Mouse (Mus musculus) myocyte (in vitro differentiated cells): ENCODE data around the gene Olfr71. TPM values are rescaled to one million over a fixed set of nuclear protein-coding genes. Genes with fewer than 3 reads are reported as not detected.

Source experiments
- H3K27me3 ChIP-seq: one replicate; pipeline ENCODE4 v1.6.1; 2011; ENCODE audit not compliant: control insufficient read depth, insufficient read depth, insufficient read length
- H3K36me3 ChIP-seq: one replicate; pipeline ENCODE4 v1.6.1; 2011; ENCODE audit not compliant: control insufficient read depth, insufficient read depth
- H3K4me2 ChIP-seq: one replicate; pipeline ENCODE4 v1.6.1; 2011; ENCODE audit warnings: low read depth, control low read depth
- H3K4me3 ChIP-seq: one replicate; pipeline ENCODE4 v1.5.1; 2011; ENCODE audit warnings: mild to moderate bottlenecking, control low read depth, moderate library complexity
- H3K79me2 ChIP-seq: one replicate; pipeline ENCODE4 v1.6.1; 2011; ENCODE audit not compliant: control insufficient read depth, insufficient read depth
- H3ac ChIP-seq: one replicate; pipeline ENCODE4 v1.6.1; 2011; ENCODE audit not compliant: control insufficient read depth, insufficient read length
- CEBPB ChIP-seq: IDR thresholded peaks from 2 replicates; pipeline ENCODE4 v1.6.1; 2011; ENCODE audit warnings: mild to moderate bottlenecking, moderate library complexity; ENCODE audit not compliant: poor library complexity, insufficient read depth, severe bottlenecking
- E2F4 ChIP-seq: IDR thresholded peaks from one replicate; pipeline ENCODE4 v1.6.1; 2011; ENCODE audit warnings: mild to moderate bottlenecking, control low read depth, moderate library complexity; ENCODE audit not compliant: insufficient read depth
- MAX ChIP-seq: IDR thresholded peaks from one replicate; pipeline ENCODE4 v1.6.1; 2011; ENCODE audit warnings: low read depth, mild to moderate bottlenecking, control low read depth
- MYOD1 ChIP-seq, 3 experiments: IDR thresholded peaks; one replicate each; pipeline ENCODE4 v1.6.1; 2011; ENCODE audit warnings: control low read depth in 2 of 3, low read depth in 2 of 3, mild to moderate bottlenecking in 2 of 3, moderate library complexity in 1 of 3; ENCODE audit not compliant: insufficient read length in 2 of 3, control insufficient read depth in 1 of 3
- MYOG ChIP-seq, 3 experiments: IDR thresholded peaks; one replicate each; pipeline ENCODE4 v1.6.1; 2011; ENCODE audit warnings: control low read depth in 2 of 3, low read depth in 2 of 3, mild to moderate bottlenecking in 2 of 3; ENCODE audit not compliant: insufficient read length in 2 of 3, control insufficient read depth in 1 of 3, insufficient read depth in 1 of 3
- POLR2A ChIP-seq: IDR thresholded peaks from one replicate; pipeline ENCODE4 v1.6.1; 2011; ENCODE audit warnings: low read depth, mild to moderate bottlenecking, control low read depth, moderate library complexity; ENCODE audit not compliant: insufficient read length
- POLR2AphosphoS2 ChIP-seq: IDR thresholded peaks from one replicate; pipeline ENCODE4 v1.6.1; 2011; ENCODE audit warnings: low read depth, control low read depth; ENCODE audit not compliant: insufficient read length
- REST ChIP-seq: IDR thresholded peaks from one replicate; pipeline ENCODE4 v1.6.1; 2011; ENCODE audit warnings: mild to moderate bottlenecking, control low read depth, moderate library complexity; ENCODE audit not compliant: insufficient read depth, insufficient read length
- SRF ChIP-seq: IDR thresholded peaks from one replicate; pipeline ENCODE4 v1.6.1; 2011; ENCODE audit warnings: low read depth; ENCODE audit not compliant: control insufficient read depth, insufficient read length
- TCF12 ChIP-seq: IDR thresholded peaks from one replicate; pipeline ENCODE4 v1.6.1; 2011; ENCODE audit warnings: mild to moderate bottlenecking, control low read depth; ENCODE audit not compliant: poor library complexity, insufficient read depth, severe bottlenecking
- TCF3 ChIP-seq: IDR thresholded peaks from one replicate; pipeline ENCODE4 v1.6.1; 2011; ENCODE audit warnings: low read depth, control low read depth; ENCODE audit not compliant: insufficient read length
- USF1 ChIP-seq: IDR thresholded peaks from one replicate; pipeline ENCODE4 v1.6.1; 2011; ENCODE audit warnings: low read depth, mild to moderate bottlenecking, control low read depth, moderate library complexity
- polyA plus RNA-seq: library from polyadenylated mRNA; unstranded; fragments of >200 nt; fragmentation: generic; extraction: Trizol; gene quantifications from one replicate; pipeline ENCODE4 v1.2.1, GENCODE M21; 2012; ENCODE audit warnings: missing spikeins

Gene Olfr71
- polyA plus RNA-seq, 1 experiment: not detected

- Histone ChIP-seq H3ac (no peak overlapping the region), H3K79me2 (no peaks in the 10 kb centered on the region), H3K27me3 (no peaks in the 10 kb centered on the region), H3K36me3 (no peaks in the 10 kb centered on the region), H3K4me2 (no peak overlapping the region), H3K4me3 (no peak overlapping the region)
- TF ChIP-seq CEBPB: no peak
Observed at GRCm38 (mm10) chr4:43741526-43741925, 31.5 kb upstream of the Olfr71 start.

GRCm38 (mm10) chr4:43738989-43739674 is 29.1 kb upstream of the Olfr71 start:
- TF ChIP-seq SRF: no peak
- no peak for TF ChIP-seq TCF12
- TF ChIP-seq POLR2AphosphoS2: no peak
- TF ChIP-seq MYOD1 (IDR thresholded peaks at IDR 0.05; ENCODE audit: control insufficient read depth in 1 of 3, insufficient read length in 2 of 3, low read depth in 2 of 3): no peak
- no peak for TF ChIP-seq E2F4
- TF ChIP-seq CEBPB: no peak

GRCm38 (mm10) chr4:43737144-43737543 is 27.1 kb upstream of the Olfr71 start:
- no peaks in the 10 kb centered on the region for H3K36me3 ChIP-seq

More at GRCm38 (mm10) chr4:43738989-43739674, 29.1 kb upstream of the Olfr71 start:
- Histone ChIP-seq H3K36me3 (no peaks in the 10 kb centered on the region), H3K27me3 (no peaks in the 10 kb centered on the region), H3K79me2 (no peaks in the 10 kb centered on the region), H3K4me3 (no peak overlapping the region), H3K4me2 (no peak overlapping the region), H3ac (no peak overlapping the region)

GRCm38 (mm10) chr4:43733186-43733585 is 23.1 kb upstream of the Olfr71 start:
- H3K4me3 ChIP-seq: no peak overlapping the region

More at GRCm38 (mm10) chr4:43737144-43737543, 27.1 kb upstream of the Olfr71 start:
- H3ac ChIP-seq: no peak overlapping the region
- TF ChIP-seq MYOG (IDR thresholded peaks at IDR 0.05; ENCODE audit: control insufficient read depth in 1 of 3, insufficient read depth in 1 of 3, insufficient read length in 2 of 3, low read depth in 2 of 3) (no peak), MAX (no peak), CEBPB (no peak), POLR2A (no peak), USF1 (no peak), TCF3 (no peak), E2F4 (no peak), REST (no peak), MYOD1 (IDR thresholded peaks at IDR 0.05; ENCODE audit: control insufficient read depth in 1 of 3, insufficient read length in 2 of 3, low read depth in 2 of 3) (no peak), TCF12 (no peak), POLR2AphosphoS2 (no peak)
- H3K79me2 ChIP-seq: no peaks in the 10 kb centered on the region
- H3K4me2 ChIP-seq: no peak overlapping the region
- H3K4me3 ChIP-seq: no peak overlapping the region
- H3K27me3 ChIP-seq: no peaks in the 10 kb centered on the region

GRCm38 (mm10) chr4:43732171-43732570 is 22.1 kb upstream of the Olfr71 start:
- no peaks in the 10 kb centered on the region for H3K27me3 ChIP-seq
- H3K79me2 ChIP-seq: no peaks in the 10 kb centered on the region
- no peak overlapping the region for H3K4me2 ChIP-seq
- TF ChIP-seq CEBPB (no peak), POLR2A (no peak), E2F4 (no peak), POLR2AphosphoS2 (no peak), TCF3 (no peak)
- no peak overlapping the region for H3ac ChIP-seq
- no peak overlapping the region for H3K4me3 ChIP-seq
- no peaks in the 10 kb centered on the region for H3K36me3 ChIP-seq

More at GRCm38 (mm10) chr4:43733186-43733585, 23.1 kb upstream of the Olfr71 start:
- Histone ChIP-seq H3K36me3 (no peaks in the 10 kb centered on the region), H3K79me2 (no peaks in the 10 kb centered on the region), H3K27me3 (no peaks in the 10 kb centered on the region), H3K4me2 (no peak overlapping the region), H3ac (no peak overlapping the region)
- TF ChIP-seq CEBPB (no peak), POLR2AphosphoS2 (no peak), MYOD1 (IDR thresholded peaks at IDR 0.05; ENCODE audit: control insufficient read depth in 1 of 3, insufficient read length in 2 of 3, low read depth in 2 of 3) (no peak)
